Mouse (Mus musculus) forebrain, embryonic 16.5 days (tissue): ENCODE measurements around the gene Slc7a8. TPM values are rescaled to one million over a fixed set of nuclear protein-coding genes. Genes with fewer than 3 reads are reported as not detected.

Experiments used
- ATAC-seq: fragments of 200-750 bp; cut with Nextera tagmentation; 2 replicates; pipeline ENCODE4 v1.8.0; 2017; ENCODE audit warnings: mild to moderate bottlenecking, moderate library complexity
- H3K27ac ChIP-seq: fragments of 300-500 bp; sonication (generic); 2 replicates; pipeline ENCODE4 v1.5.1; 2014; ENCODE audit warnings: low read length, control low read depth
- H3K27me3 ChIP-seq: fragments of 300-500 bp; sonication (generic); replicated peaks from 2 replicates; pipeline ENCODE4 v1.6.1; 2014; ENCODE audit warnings: low read length; ENCODE audit not compliant: control insufficient read depth, insufficient read depth
- H3K36me3 ChIP-seq: fragments of 300-500 bp; sonication (generic); 2 replicates; pipeline ENCODE4 v1.6.1; 2014; ENCODE audit not compliant: control insufficient read depth, insufficient read depth
- H3K4me1 ChIP-seq: fragments of 300-500 bp; sonication (generic); replicated peaks from 2 replicates; pipeline ENCODE4 v1.6.1; 2014; ENCODE audit warnings: low read length; ENCODE audit not compliant: control insufficient read depth, insufficient read depth
- H3K4me2 ChIP-seq: fragments of 300-500 bp; sonication (generic); 2 replicates; pipeline ENCODE4 v1.6.1; 2014; ENCODE audit warnings: mild to moderate bottlenecking, low read length, control low read depth
- H3K4me3 ChIP-seq: fragments of 300-500 bp; sonication (generic); replicated peaks from 2 replicates; pipeline ENCODE4 v1.5.1; 2014; ENCODE audit warnings: mild to moderate bottlenecking, low read length, control low read depth
- H3K9ac ChIP-seq: fragments of 300-500 bp; sonication (generic); replicated peaks from 2 replicates; pipeline ENCODE4 v1.6.1; 2014; ENCODE audit warnings: low read depth, low read length, control low read depth
- H3K9me3 ChIP-seq: fragments of 300-500 bp; sonication (generic); 2 replicates; pipeline ENCODE4 v1.6.1; 2016; ENCODE audit warnings: low read length; ENCODE audit not compliant: control insufficient read depth
- WGBS: fragments of 180-500 bp; shearing (Covaris S2); extraction: QIAGEN DNeasy Blood & Tissue Kit; methylation state at CpG from one replicate; pipeline ENCODE4 v1.1.7; 2014; 5-methylcytosine and 5-hydroxymethylcytosine counted together
- polyA plus RNA-seq: library from polyadenylated mRNA; unstranded; fragments of >200 nt; fragmentation: Nextera tagmentation; extraction: Ambion mirVana; gene quantifications from 2 replicates; pipeline ENCODE4 v1.2.1, GENCODE M21; 2015

The Slc7a8 gene
- polyA plus RNA-seq, 1 experiment from 2014 or later: 8.7 TPM

- H3K36me3 ChIP-seq: no peaks in the 10 kb centered on the region
- H3K4me1 ChIP-seq: peaks cover 7% of the 10 kb centered on the region
- no peak overlapping the region for H3K4me3 ChIP-seq
- H3K27me3 ChIP-seq: no peaks in the 10 kb centered on the region
- WGBS: 78% methylated on average over 4 of the region's 4 CpGs
- H3K27ac ChIP-seq: no peak overlapping the region
- no peaks in the 10 kb centered on the region for H3K9me3 ChIP-seq
- ATAC-seq: no peak
- H3K9ac ChIP-seq: no peak overlapping the region
- H3K4me2 ChIP-seq: no peak overlapping the region
These were observed 32.5 kb downstream of the Slc7a8 start for GRCm38 (mm10) chr14:54749238-54749637.

- Histone ChIP-seq H3K4me3 (no peak overlapping the region), H3K9me3 (no peaks in the 10 kb centered on the region), H3K4me2 (no peak overlapping the region), H3K27ac (no peak overlapping the region), H3K27me3 (no peaks in the 10 kb centered on the region), H3K4me1 (no peaks in the 10 kb centered on the region), H3K9ac (no peak overlapping the region), H3K36me3 (no peaks in the 10 kb centered on the region)
- ATAC-seq: no peak
- 83% methylated on average over 16 of the region's 16 CpGs for WGBS
These were observed 33.5 kb downstream of the Slc7a8 start for GRCm38 (mm10) chr14:54747942-54748917.

- WGBS: 96% methylated on average over 9 of the region's 9 CpGs
- Histone ChIP-seq H3K4me2 (no peak overlapping the region), H3K27me3 (no peaks in the 10 kb centered on the region), H3K27ac (no peak overlapping the region), H3K9me3 (no peaks in the 10 kb centered on the region), H3K9ac (no peak overlapping the region), H3K4me3 (no peak overlapping the region), H3K4me1 (no peaks in the 10 kb centered on the region), H3K36me3 (no peaks in the 10 kb centered on the region)
- no peak for ATAC-seq
These were observed 35.7 kb downstream of the Slc7a8 start for GRCm38 (mm10) chr14:54746038-54746437.

- Histone ChIP-seq H3K27ac (no peak overlapping the region), H3K27me3 (no peaks in the 10 kb centered on the region), H3K4me2 (no peak overlapping the region), H3K9me3 (no peaks in the 10 kb centered on the region), H3K4me3 (no peak overlapping the region), H3K4me1 (no peaks in the 10 kb centered on the region), H3K36me3 (no peaks in the 10 kb centered on the region), H3K9ac (no peak overlapping the region)
- ATAC-seq: no peak
- 74% methylated on average over 8 of the region's 8 CpGs for WGBS
These were observed 37.3 kb downstream of the Slc7a8 start for GRCm38 (mm10) chr14:54744473-54744872.

- no peak for ATAC-seq
- Histone ChIP-seq H3K27me3 (no peaks in the 10 kb centered on the region), H3K27ac (no peak overlapping the region), H3K9me3 (no peaks in the 10 kb centered on the region), H3K4me1 (no peaks in the 10 kb centered on the region), H3K9ac (no peak overlapping the region), H3K4me2 (no peak overlapping the region), H3K36me3 (no peaks in the 10 kb centered on the region), H3K4me3 (no peak overlapping the region)
- WGBS: 93% methylated on average over 2 of the region's 2 CpGs
These were observed 39.4 kb downstream of the Slc7a8 start for GRCm38 (mm10) chr14:54742375-54742774.

GRCm38 (mm10) chr14:54741721-54742120 lies 40.0 kb downstream of the Slc7a8 start:
- Histone ChIP-seq H3K27me3 (no peaks in the 10 kb centered on the region), H3K9me3 (no peaks in the 10 kb centered on the region), H3K36me3 (no peaks in the 10 kb centered on the region), H3K4me2 (no peak overlapping the region), H3K27ac (no peak overlapping the region), H3K4me3 (no peak overlapping the region), H3K9ac (no peak overlapping the region), H3K4me1 (peaks cover 3% of the 10 kb centered on the region; the same call in 1 of the 2 replicates)
- ATAC-seq: no peak
- 89% methylated on average over 6 of the region's 6 CpGs for WGBS

GRCm38 (mm10) chr14:54737634-54738033 lies 44.1 kb downstream of the Slc7a8 start:
- H3K9ac ChIP-seq: no peak overlapping the region
- no peak for ATAC-seq
- no peaks in the 10 kb centered on the region for H3K27me3 ChIP-seq
- H3K36me3 ChIP-seq: no peaks in the 10 kb centered on the region
- no peaks in the 10 kb centered on the region for H3K9me3 ChIP-seq
- H3K27ac ChIP-seq: peak overlapping the region; percentile 0
- H3K4me1 ChIP-seq: peaks cover 6% of the 10 kb centered on the region; the same call in 1 of the 2 replicates
- 46% methylated on average over 10 of the region's 10 CpGs for WGBS
- no peak overlapping the region for H3K4me2 ChIP-seq
- H3K4me3 ChIP-seq: no peak overlapping the region

- Histone ChIP-seq H3K9ac (no peak overlapping the region), H3K27ac (peak overlapping the region; percentile 56; the same call in 1 of the 2 replicates), H3K36me3 (no peaks in the 10 kb centered on the region), H3K4me3 (no peak overlapping the region), H3K4me1 (peaks cover 6% of the 10 kb centered on the region; the same call in 1 of the 2 replicates), H3K9me3 (no peaks in the 10 kb centered on the region), H3K4me2 (no peak overlapping the region), H3K27me3 (no peaks in the 10 kb centered on the region)
- peak; percentile 77 for ATAC-seq
- 55% methylated on average over 14 of the region's 14 CpGs for WGBS
These were observed 44.9 kb downstream of the Slc7a8 start for GRCm38 (mm10) chr14:54736555-54737552.

GRCm38 (mm10) chr14:54735221-54735620 lies 46.5 kb downstream of the Slc7a8 start:
- 84% methylated on average over 4 of the region's 4 CpGs for WGBS
- Histone ChIP-seq H3K4me3 (no peak overlapping the region), H3K9ac (no peak overlapping the region), H3K9me3 (no peaks in the 10 kb centered on the region), H3K4me2 (no peak overlapping the region), H3K36me3 (no peaks in the 10 kb centered on the region), H3K4me1 (peaks cover 6% of the 10 kb centered on the region; the same call in 1 of the 2 replicates), H3K27me3 (no peaks in the 10 kb centered on the region), H3K27ac (no peak overlapping the region)
- ATAC-seq: no peak
